Comparison of ENCODE assay signal across 9 mouse cellular contexts in the genomic region with DNA sequence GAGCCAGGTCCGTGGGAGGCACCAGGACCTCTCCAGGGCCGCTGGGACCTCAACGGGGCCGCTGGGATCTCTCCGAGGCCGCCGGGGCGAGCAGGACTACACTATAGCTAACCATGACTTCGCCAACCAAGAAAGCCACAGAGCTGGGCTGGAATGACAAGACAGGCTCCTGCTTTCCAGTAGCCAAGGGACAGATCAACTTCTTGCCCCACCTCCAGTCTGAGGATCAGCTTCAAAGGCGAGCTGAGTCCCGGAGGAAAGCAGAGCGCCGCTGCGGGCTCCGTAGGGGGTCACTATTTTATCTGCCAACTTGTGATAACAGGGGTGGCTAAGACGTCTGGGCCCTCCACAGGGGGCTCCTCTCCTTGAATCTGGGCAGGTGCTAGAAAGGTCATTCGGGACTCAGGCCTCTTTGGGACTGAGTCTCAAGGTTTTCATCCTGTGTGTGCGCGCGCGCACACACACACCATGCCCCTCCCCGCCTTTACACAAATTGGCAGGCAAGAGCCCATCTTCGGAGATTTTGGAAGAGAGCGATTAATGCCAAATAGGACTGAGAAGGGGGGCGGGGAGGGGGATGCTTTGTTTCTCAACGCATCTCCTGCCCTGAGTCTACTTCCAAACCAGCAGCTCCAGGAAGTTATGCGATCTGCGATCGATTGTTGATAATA. TPM values are rescaled to one million over a fixed set of nuclear protein-coding genes. Genes with fewer than 3 reads are reported as not detected.
DNase-seq lines count a peak whose midpoint lies in the region; ATAC-seq lines count a peak whose summit lies in the region.
"Had no signal": no experiment of that assay in that cellular context is flagged by ENCODE, and none has a peak within 500 bp of the region (broad histone marks: within the 10 kb centered on the region; RNA-seq: fewer than 3 reads in every experiment).

No protein-coding gene starts in this region.

- no peak for DNase-seq in left cerebral cortex, postnatal 4 days
- no peak for DNase-seq in layer of hippocampus, postnatal 36 days
- no peak for DNase-seq in spleen, postnatal 10 days (ENCODE audit: low spot score in 2 of 2)
- DNase-seq: kidney, adult 18-20 months had no signal

- H3K9ac ChIP-seq in kidney, embryonic 16.5 days (replicated peaks; ENCODE audit: low read length) = no peak overlapping the region
- H3K9ac ChIP-seq in kidney, embryonic 14.5 days (ENCODE audit: low read depth, low read length) = no peak overlapping the region
- no peak overlapping the region for H3K9ac ChIP-seq in embryonic facial prominence, embryonic 15.5 days
- H3K9ac ChIP-seq in limb, embryonic 12.5 days (replicated peaks) = no peak overlapping the region
- H3K9ac ChIP-seq in neural tube, embryonic 14.5 days (replicated peaks; ENCODE audit: low read depth, low read length) = no peak overlapping the region

- 1% methylated on average over 29 of the region's 29 CpGs for WGBS in kidney, embryonic 16.5 days
- WGBS in kidney, embryonic 14.5 days = 2% methylated on average over 29 of the region's 29 CpGs
- WGBS in embryonic facial prominence, embryonic 15.5 days = 9% methylated on average over 29 of the region's 29 CpGs
- WGBS in limb, embryonic 12.5 days = 3% methylated on average over 29 of the region's 29 CpGs
- WGBS in neural tube, embryonic 14.5 days = under 1% methylated on average over 29 of the region's 29 CpGs

- H3K27ac ChIP-seq in kidney, embryonic 16.5 days (ENCODE audit: low read length) = no peak overlapping the region
- no peak overlapping the region for H3K27ac ChIP-seq in kidney, embryonic 14.5 days (ENCODE audit: low read depth, low read length)
- no peak overlapping the region; the same call in 1 of the 2 replicates for H3K27ac ChIP-seq in embryonic facial prominence, embryonic 15.5 days (replicated peaks)
- peak overlapping the region; percentile 74 for H3K27ac ChIP-seq in limb, embryonic 12.5 days
- no peak overlapping the region for H3K27ac ChIP-seq in neural tube, embryonic 14.5 days (ENCODE audit: low read depth, low read length)

- H3K4me3 ChIP-seq in kidney, embryonic 16.5 days (ENCODE audit: low read length) = no peak overlapping the region
- no peak overlapping the region for H3K4me3 ChIP-seq in kidney, embryonic 14.5 days (ENCODE audit: low read length)
- H3K4me3 ChIP-seq in embryonic facial prominence, embryonic 15.5 days (replicated peaks) = peak overlapping the region; percentile 12; the same call in 1 of the 2 replicates
- H3K4me3 ChIP-seq in limb, embryonic 12.5 days (replicated peaks) = peak overlapping the region; percentile 20
- no peak overlapping the region for H3K4me3 ChIP-seq in neural tube, embryonic 14.5 days (ENCODE audit: low read depth, low read length)

- H3K27me3 ChIP-seq in kidney, embryonic 16.5 days (ENCODE audit: insufficient read depth, low read length) = peaks cover 72% of the 10 kb centered on the region
- peaks cover 77% of the 10 kb centered on the region for H3K27me3 ChIP-seq in kidney, embryonic 14.5 days (ENCODE audit: control insufficient read depth, insufficient read depth, low read length)
- peaks cover 62% of the 10 kb centered on the region for H3K27me3 ChIP-seq in embryonic facial prominence, embryonic 15.5 days
- peaks cover 50% of the 10 kb centered on the region for H3K27me3 ChIP-seq in limb, embryonic 12.5 days
- H3K27me3 ChIP-seq in neural tube, embryonic 14.5 days (ENCODE audit: control insufficient read depth, insufficient read depth, low read length) = peaks cover 48% of the 10 kb centered on the region

- no peaks in the 10 kb centered on the region for H3K36me3 ChIP-seq in kidney, embryonic 16.5 days (ENCODE audit: insufficient read depth, low read length)
- H3K36me3 ChIP-seq in kidney, embryonic 14.5 days (ENCODE audit: control insufficient read depth, insufficient read depth, low read length) = no peaks in the 10 kb centered on the region
- H3K36me3 ChIP-seq in embryonic facial prominence, embryonic 15.5 days = no peaks in the 10 kb centered on the region
- H3K36me3 ChIP-seq in limb, embryonic 12.5 days = peaks cover 16% of the 10 kb centered on the region
- no peaks in the 10 kb centered on the region for H3K36me3 ChIP-seq in neural tube, embryonic 14.5 days (ENCODE audit: control insufficient read depth, insufficient read depth, low read length)

- H3K4me1 ChIP-seq in kidney, embryonic 16.5 days (ENCODE audit: insufficient read depth, low read length) = 0 out of 2 replicates have a peak, but pooled peaks cover 3% of the 10 kb centered on the region
- H3K4me1 ChIP-seq in kidney, embryonic 14.5 days (ENCODE audit: control insufficient read depth, insufficient read depth, low read length) = peaks cover 3% of the 10 kb centered on the region; the same call in 1 of the 2 replicates
- H3K4me1 ChIP-seq in embryonic facial prominence, embryonic 15.5 days = peaks cover 21% of the 10 kb centered on the region
- peaks cover 24% of the 10 kb centered on the region for H3K4me1 ChIP-seq in limb, embryonic 12.5 days (replicated peaks)
- 0 out of 2 replicates have a peak, but pooled peaks cover 2% of the 10 kb centered on the region for H3K4me1 ChIP-seq in neural tube, embryonic 14.5 days (ENCODE audit: control insufficient read depth, insufficient read depth, low read length)

- intact Hi-C loops in left cerebral cortex, postnatal 4 days (cut with DNase I) = loop anchor here (5.0 kb wide), 1 partner anchor 558 kb away; no protein-coding TSS in a partner anchor

- H3K4me2 ChIP-seq in kidney, embryonic 16.5 days (replicated peaks; ENCODE audit: low read depth, low read length) = 0 out of 2 replicates have a peak overlapping the region, but pooled peaks have one; percentile 12
- H3K4me2 ChIP-seq in kidney, embryonic 14.5 days (replicated peaks; ENCODE audit: low read depth, low read length) = no peak overlapping the region
- peak overlapping the region; percentile 38 for H3K4me2 ChIP-seq in embryonic facial prominence, embryonic 15.5 days (replicated peaks)
- peak overlapping the region; percentile 48 for H3K4me2 ChIP-seq in limb, embryonic 12.5 days
- peak overlapping the region; percentile 14; the same call in 1 of the 2 replicates for H3K4me2 ChIP-seq in neural tube, embryonic 14.5 days (ENCODE audit: low read depth, low read length)

- no peak for ATAC-seq in kidney, embryonic 16.5 days (ENCODE audit: low FRiP score, low TSS enrichment)
- ATAC-seq in kidney, embryonic 14.5 days (ENCODE audit: low FRiP score, low TSS enrichment) = no peak; the same call in 1 of the 2 replicates
- no peak for ATAC-seq in embryonic facial prominence, embryonic 15.5 days (ENCODE audit: insufficient number of reproducible peaks, low FRiP score, low TSS enrichment, low read depth)
- peak; percentile 29; the same call in 1 of the 2 replicates for ATAC-seq in limb, embryonic 12.5 days (ENCODE audit: insufficient number of reproducible peaks, insufficient read depth, low FRiP score, low TSS enrichment, low read depth)
- ATAC-seq in neural tube, embryonic 14.5 days (ENCODE audit: low read depth) = no peak

- H3K9me3 ChIP-seq in kidney, embryonic 16.5 days (ENCODE audit: low read length) = no peaks in the 10 kb centered on the region
- no peaks in the 10 kb centered on the region for H3K9me3 ChIP-seq in kidney, embryonic 14.5 days (ENCODE audit: control insufficient read depth, low read length)
- H3K9me3 ChIP-seq in embryonic facial prominence, embryonic 15.5 days (replicated peaks) = no peaks in the 10 kb centered on the region
- H3K9me3 ChIP-seq in limb, embryonic 12.5 days = no peaks in the 10 kb centered on the region
- no peaks in the 10 kb centered on the region for H3K9me3 ChIP-seq in neural tube, embryonic 14.5 days (ENCODE audit: control insufficient read depth, low read length)

RNA-seq across cellular contexts. Expression of gene Rsrc1, which starts 10.4 kb away (rescaled TPM):
- polyA plus RNA-seq in kidney, embryonic 16.5 days (2015; fragmentation: Nextera tagmentation; extraction: Ambion mirVana) = 28.3 and 28.9 TPM in 2 replicates
- 38.5 and 43.8 TPM in 2 replicates for polyA plus RNA-seq in kidney, embryonic 14.5 days (2014; fragmentation: Nextera tagmentation; extraction: Ambion mirVana)
- polyA plus RNA-seq in embryonic facial prominence, embryonic 15.5 days (2015; fragmentation: Nextera tagmentation; extraction: Ambion mirVana) = 38.4 and 39.6 TPM in 2 replicates
- polyA plus RNA-seq in limb, embryonic 12.5 days (2016; fragmentation: Nextera tagmentation; extraction: Ambion mirVana) = 47.4 and 49.5 TPM in 2 replicates
- polyA plus RNA-seq in neural tube, embryonic 14.5 days (2014; fragmentation: Nextera tagmentation; extraction: Ambion mirVana) = 36.1 and 39.5 TPM in 2 replicates
- 10 to 100 TPM; 30.2 to 31.4 TPM for total RNA-seq in left cerebral cortex, postnatal 4 days (2021)
- 10 to 100 TPM; 33.9 to 34.0 TPM for total RNA-seq in layer of hippocampus, postnatal 36 days (2021)

RNA-seq across cellular contexts. Expression of gene Shox2, which starts 10.8 kb away (rescaled TPM):
- polyA plus RNA-seq in kidney, embryonic 16.5 days (2015; fragmentation: Nextera tagmentation; extraction: Ambion mirVana) = 0.22 and 0.48 TPM in 2 replicates
- polyA plus RNA-seq in kidney, embryonic 14.5 days (2014; fragmentation: Nextera tagmentation; extraction: Ambion mirVana) = 0.16 TPM in 1 of 2 replicates, not detected in the other
- 27.1 and 30.8 TPM in 2 replicates for polyA plus RNA-seq in embryonic facial prominence, embryonic 15.5 days (2015; fragmentation: Nextera tagmentation; extraction: Ambion mirVana)
- polyA plus RNA-seq in limb, embryonic 12.5 days (2016; fragmentation: Nextera tagmentation; extraction: Ambion mirVana) = 98.3 and 107 TPM in 2 replicates
- 10.4 and 10.6 TPM in 2 replicates for polyA plus RNA-seq in neural tube, embryonic 14.5 days (2014; fragmentation: Nextera tagmentation; extraction: Ambion mirVana)
- under 1 TPM in 1 of 2 experiments, not detected in 1; 0.76 TPM for total RNA-seq in left cerebral cortex, postnatal 4 days (2021)
- under 1 TPM; 0.40 to 0.90 TPM for total RNA-seq in layer of hippocampus, postnatal 36 days (2021)

Comparison
In these comparisons a context has a peak if more than half of its experiments do, and no peak if none do; other contexts are left out.
1. H3K4me3 ChIP-seq: peak in embryonic facial prominence, embryonic 15.5 days (single experiment) and limb, embryonic 12.5 days (single experiment); none in kidney, embryonic 16.5 days (single experiment), kidney, embryonic 14.5 days (single experiment) and neural tube, embryonic 14.5 days (single experiment).